Mouse (Mus musculus) G1E (cell line): ENCODE measurements around the gene Prx.

ENCODE experiments used
- CTCF ChIP-seq: IDR thresholded peaks from 2 replicates; pipeline ENCODE4 v1.5.1; 2012; ENCODE audit warnings: low read depth, low read length, inconsistent platforms, mixed read lengths
- GATA2 ChIP-seq: IDR thresholded peaks from 2 replicates; pipeline ENCODE4 v1.6.1; 2012; ENCODE audit warnings: low read depth, low read length, inconsistent platforms, borderline replicate concordance

- TF ChIP-seq CTCF: no peak
- TF ChIP-seq GATA2: no peak
Observed at GRCm38 (mm10) chr7:27552931-27553513, 53.9 kb downstream of the Prx start, which contains the start of the genes Pld3 and 2310022A10Rik.
